Comparison of ENCODE assay signal across 9 mouse cellular contexts in the genomic region with DNA sequence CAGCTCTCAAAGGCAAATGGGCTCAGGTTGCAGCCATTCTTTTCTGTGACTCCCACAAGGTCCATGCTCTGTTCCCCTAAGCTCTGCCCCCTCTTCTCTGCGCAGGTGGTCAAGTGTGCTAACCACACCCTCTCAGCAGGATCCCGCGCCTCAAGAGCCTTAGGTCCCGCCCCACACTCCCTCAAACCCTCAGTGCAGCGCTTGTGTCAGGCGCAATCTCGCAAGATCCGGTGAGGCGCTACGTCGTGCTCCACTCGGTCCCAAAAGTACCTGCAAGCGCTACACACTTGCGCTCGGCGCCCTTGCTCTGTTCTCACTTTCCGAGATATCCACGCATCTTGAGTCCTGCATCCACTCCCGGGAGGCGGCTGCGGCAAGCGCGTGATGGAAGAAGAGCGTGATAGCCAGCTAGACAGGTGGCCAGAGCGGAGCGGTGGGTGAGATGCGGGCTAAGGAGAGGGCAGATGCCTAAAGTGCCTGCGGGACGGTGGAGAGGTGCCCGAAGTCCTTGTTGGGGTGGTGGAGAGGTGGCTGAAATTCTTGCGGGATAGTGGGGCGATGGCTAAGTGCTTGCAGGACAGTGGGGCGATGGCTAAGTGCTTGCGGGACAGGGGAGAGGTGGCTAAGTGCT. TPM values are rescaled to one million over a fixed set of nuclear protein-coding genes. Genes with fewer than 3 reads are reported as not detected.
DNase-seq lines count a peak whose midpoint lies in the region; ATAC-seq and TF ChIP-seq lines count a peak whose summit lies in the region.
"Had no signal": no experiment of that assay in that cellular context is flagged by ENCODE, and none has a peak within 500 bp of the region (broad histone marks: within the 10 kb centered on the region; RNA-seq: fewer than 3 reads in every experiment).

No protein-coding gene starts in this region.

- 0 out of 2 replicates have a peak, but pooled peaks have one; percentile 22 for ATAC-seq in embryonic facial prominence, embryonic 12.5 days (ENCODE audit: insufficient number of reproducible peaks, insufficient read depth, low FRiP score, low TSS enrichment)
- ATAC-seq in hematopoietic stem cell, adult 5-6 weeks (replicated peaks in 1 of 2; ENCODE audit: insufficient read depth in 1 of 2, low FRiP score in 2 of 2, low TSS enrichment in 1 of 2, low read depth in 1 of 2, poor library complexity in 2 of 2, severe bottlenecking in 2 of 2) = peak; percentile 87 to 88

- no peak for TF ChIP-seq CTCF in left cerebral cortex, adult 2 months (IDR thresholded peaks at IDR 0.05)
- TF ChIP-seq CTCF in small intestine, adult 2 months (IDR thresholded peaks at IDR 0.05; ENCODE audit: extremely low read depth, insufficient read length, insufficient replicate concordance, low read depth, low read length) = no peak

- no peaks in the 10 kb centered on the region for H3K9me3 ChIP-seq in embryonic facial prominence, embryonic 12.5 days

- H3K4me1 ChIP-seq in embryonic facial prominence, embryonic 12.5 days = no peaks in the 10 kb centered on the region
- H3K4me1 ChIP-seq in small intestine, adult 2 months (ENCODE audit: control insufficient read depth, insufficient read depth, insufficient read length, low read length) = peaks cover 8% of the 10 kb centered on the region; the same call in 1 of the 2 replicates

- DNase-seq in CD4-positive, CD25-positive, alpha-beta regulatory T cell, adult 2 months (ENCODE audit: low read depth, low spot score) = peak; percentile 20
- peak; percentile 4 to 25 for DNase-seq in adrenal gland, postnatal 36 days
- DNase-seq in left cerebral cortex, adult 2 months (ENCODE audit: extremely low spot score in 1 of 2, low spot score in 2 of 2) = no peak
- peak; percentile 65 to 75 for DNase-seq in lung, postnatal 4 days
- no peak for DNase-seq in layer of hippocampus, adult 8-10 months (ENCODE audit: low spot score in 2 of 2)

- no peak for TF ChIP-seq POLR2A in small intestine, adult 2 months (IDR thresholded peaks at IDR 0.05; ENCODE audit: low read depth, low read length)

- 8% methylated on average over 34 of the region's 34 CpGs for WGBS in embryonic facial prominence, embryonic 12.5 days
- WGBS in small intestine, adult 2 months = 6% methylated on average over 34 of the region's 34 CpGs

- H3K4me2 ChIP-seq in embryonic facial prominence, embryonic 12.5 days (replicated peaks) = peak overlapping the region; percentile 66

- intact Hi-C loops in left cerebral cortex, adult 2 months (cut with DNase I) = loop anchor here (10.0 kb wide), 2 partner anchors 493 to 953 kb away; no protein-coding TSS in a partner anchor

- no peaks in the 10 kb centered on the region for H3K36me3 ChIP-seq in embryonic facial prominence, embryonic 12.5 days
- H3K36me3 ChIP-seq in small intestine, adult 2 months (ENCODE audit: control insufficient read depth, insufficient read depth, low read length) = no peaks in the 10 kb centered on the region

- peak overlapping the region; percentile 44 for H3K9ac ChIP-seq in embryonic facial prominence, embryonic 12.5 days

- H3K27me3 ChIP-seq in embryonic facial prominence, embryonic 12.5 days = peaks cover 24% of the 10 kb centered on the region
- peaks cover 4% of the 10 kb centered on the region; the same call in 1 of the 2 replicates for H3K27me3 ChIP-seq in small intestine, adult 2 months (ENCODE audit: control insufficient read depth, insufficient read depth, low read length)

- peak overlapping the region; percentile 36 for H3K4me3 ChIP-seq in embryonic facial prominence, embryonic 12.5 days
- H3K4me3 ChIP-seq in left cerebral cortex, adult 2 months = peak overlapping the region; percentile 46
- peak overlapping the region; percentile 57 for H3K4me3 ChIP-seq in small intestine, adult 2 months (ENCODE audit: low read depth, low read length)

- H3K27ac ChIP-seq in embryonic facial prominence, embryonic 12.5 days = no peak overlapping the region
- H3K27ac ChIP-seq in left cerebral cortex, adult 2 months = no peak overlapping the region
- no peak overlapping the region for H3K27ac ChIP-seq in small intestine, adult 2 months (ENCODE audit: insufficient read depth, low read depth, low read length)

RNA-seq across cellular contexts. Expression of gene Gm26992, which starts 25.8 kb away (rescaled TPM):
- total RNA-seq in adrenal gland, postnatal 36 days (2021) = not detected
- not detected in 2 replicates for polyA plus RNA-seq in embryonic facial prominence, embryonic 12.5 days (2016; fragmentation: Nextera tagmentation; extraction: Ambion mirVana)
- total RNA-seq in hematopoietic stem cell, adult 5-6 weeks (2017) = not detected in 2 replicates
- total RNA-seq in left cerebral cortex, adult 2 months (2021) = not detected
- not detected in 2 replicates for polyA plus RNA-seq in small intestine, adult 2 months (2012; rRNA removed)
- 1 to 10 TPM in 1 of 4 experiments, not detected in 3; 1.4 TPM for total RNA-seq in layer of hippocampus, adult 8-10 months (2022)
- total RNA-seq: neutrophil, adult 5-6 weeks had no signal

RNA-seq across cellular contexts. Expression of gene Tsx, which starts 33.4 kb away (rescaled TPM):
- total RNA-seq in adrenal gland, postnatal 36 days (2021) = not detected
- polyA plus RNA-seq in embryonic facial prominence, embryonic 12.5 days (2016; fragmentation: Nextera tagmentation; extraction: Ambion mirVana) = 0.67 TPM in 1 of 2 replicates, not detected in the other
- not detected in 2 replicates for total RNA-seq in hematopoietic stem cell, adult 5-6 weeks (2017)
- total RNA-seq in left cerebral cortex, adult 2 months (2021) = not detected
- polyA plus RNA-seq in small intestine, adult 2 months (2012; rRNA removed) = 0.20 TPM in 1 of 2 replicates, not detected in the other
- under 1 TPM in 1 of 4 experiments, not detected in 3; 0.83 TPM for total RNA-seq in layer of hippocampus, adult 8-10 months (2022)
- total RNA-seq: neutrophil, adult 5-6 weeks had no signal

Comparison
In these comparisons a context has a peak if more than half of its experiments do, and no peak if none do; other contexts are left out.
1. DNase-seq: peak in CD4-positive, CD25-positive, alpha-beta regulatory T cell, adult 2 months (single experiment), adrenal gland, postnatal 36 days (2 of 2) and lung, postnatal 4 days (2 of 2); none in left cerebral cortex, adult 2 months (0 of 2) and layer of hippocampus, adult 8-10 months (0 of 2).
2. Peak in every context shown above with its lines, with median percentiles within 50 percentile points of each other: H3K4me3 ChIP-seq.